Mouse (Mus musculus): Measurements from ENCODE around the gene Arhgap23.

- TF ChIP-seq CTCF (IDR thresholded peaks at IDR 0.05; ENCODE audit: extremely low read depth, insufficient read length, insufficient replicate concordance, low read depth, low read length), result no peak
- no peak for TF ChIP-seq POLR2A (IDR thresholded peaks at IDR 0.05; ENCODE audit: low read depth, low read length)
These were observed 82.2 kb downstream of the Arhgap23 start for GRCm38 (mm10) chr11:97497543-97497942.
